Mouse (Mus musculus) MEL (cell line): ENCODE data around the gene Gramd2.
"Not testable (repeated sequence)": the region's sequence is repeated elsewhere in the genome, so short reads cannot be mapped to it uniquely, and the experiment has no call there.

Experiments used
- CTCF ChIP-seq, 3 experiments: IDR thresholded peaks in 2 of 3; conservative IDR thresholded peaks in 1 of 3; 2 replicates each; pipeline ENCODE4 v1.5.1; 2011 to 2012; ENCODE audit warnings: low read length in 3 of 3, low read depth in 2 of 3, mild to moderate bottlenecking in 2 of 3, improper control_type of control experiment in 1 of 3, inconsistent platforms in 1 of 3, mixed read lengths in 1 of 3, moderate library complexity in 1 of 3; ENCODE audit not compliant: control insufficient read depth in 1 of 3, insufficient read depth in 1 of 3, poor library complexity in 1 of 3, severe bottlenecking in 1 of 3
- GATA1 ChIP-seq: IDR thresholded peaks from 2 replicates; pipeline ENCODE4 v1.6.1; 2011; ENCODE audit warnings: low read depth, low read length, improper control_type of control experiment
- MEF2A ChIP-seq: IDR thresholded peaks from 2 replicates; pipeline ENCODE4 v1.6.1; 2014; ENCODE audit warnings: low read depth, mild to moderate bottlenecking, inconsistent platforms, low read length, improper control_type of control experiment; ENCODE audit not compliant: poor library complexity, insufficient replicate concordance, severe bottlenecking; ENCODE audit errors: extremely low read depth
- POLR2AphosphoS5 ChIP-seq: IDR thresholded peaks from 2 replicates; pipeline ENCODE4 v1.6.1; 2012; ENCODE audit warnings: low read depth, borderline replicate concordance, mild to moderate bottlenecking, inconsistent platforms, low read length, moderate library complexity, mixed read lengths

- not testable (repeated sequence) for TF ChIP-seq GATA1; MEF2A; CTCF (IDR thresholded peaks at IDR 0.05 in 2 of 3, conservative IDR thresholded peaks at IDR 0.05 in 1 of 3; ENCODE audit: control insufficient read depth in 1 of 3, insufficient read depth in 1 of 3, low read depth in 2 of 3, low read length in 3 of 3, poor library complexity in 1 of 3, severe bottlenecking in 1 of 3); POLR2AphosphoS5
Observed at GRCm38 (mm10) chr9:59757016-59757415, 77.1 kb downstream of the Gramd2 start.
